Mouse (Mus musculus): Measurements from ENCODE around the gene Ifrd1. TPM values are rescaled to one million over a fixed set of nuclear protein-coding genes. Genes with fewer than 3 reads are reported as not detected.
A peak's percentile ranks its signal among the peaks of the same experiment; 100 is the strongest.

The Ifrd1 gene
- total RNA-seq, 4 experiments from 2014 or later = 109 to 173 (median 167) TPM

DNA sequence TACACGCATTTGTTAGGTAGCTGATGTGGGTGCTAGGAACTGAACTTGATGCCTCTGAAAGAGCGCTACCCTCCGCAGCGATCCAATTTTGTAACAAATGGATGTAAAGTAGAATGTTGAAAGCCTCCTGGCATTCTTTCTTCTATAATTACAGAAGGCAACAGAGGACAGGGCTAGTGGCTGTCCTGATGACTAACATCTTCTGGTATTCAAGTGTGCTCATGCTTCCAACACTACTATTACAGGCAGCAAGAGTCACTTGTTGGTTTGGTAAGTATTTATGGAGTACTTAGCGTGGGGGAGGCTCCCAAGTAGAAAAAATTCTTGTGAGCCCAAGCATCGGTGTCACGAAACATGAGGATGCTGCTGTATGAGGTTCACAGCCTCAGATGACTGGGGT is 9.1 kb downstream of the Ifrd1 start:
- no peak for DNase-seq

DNA sequence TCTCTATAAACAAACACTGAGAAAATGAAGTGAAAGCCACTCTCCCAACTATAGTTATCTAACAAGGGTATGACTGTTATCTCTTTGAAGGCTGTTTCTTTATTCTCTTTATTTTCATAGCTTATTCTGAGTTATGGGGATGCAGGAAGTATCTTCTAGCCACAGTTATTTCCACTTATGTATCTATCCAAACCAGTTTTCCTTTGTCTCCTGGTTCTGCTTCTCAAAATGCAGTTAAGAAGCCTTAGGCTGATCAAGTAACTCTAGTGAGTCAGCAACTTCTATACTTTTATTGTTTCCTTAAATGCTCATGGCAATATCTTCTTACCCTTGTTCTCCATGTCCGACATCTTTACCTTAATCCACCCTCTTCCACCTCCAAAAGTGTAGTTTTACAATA is 16.1 kb downstream of the Ifrd1 start:
- DNase-seq = no peak

DNA sequence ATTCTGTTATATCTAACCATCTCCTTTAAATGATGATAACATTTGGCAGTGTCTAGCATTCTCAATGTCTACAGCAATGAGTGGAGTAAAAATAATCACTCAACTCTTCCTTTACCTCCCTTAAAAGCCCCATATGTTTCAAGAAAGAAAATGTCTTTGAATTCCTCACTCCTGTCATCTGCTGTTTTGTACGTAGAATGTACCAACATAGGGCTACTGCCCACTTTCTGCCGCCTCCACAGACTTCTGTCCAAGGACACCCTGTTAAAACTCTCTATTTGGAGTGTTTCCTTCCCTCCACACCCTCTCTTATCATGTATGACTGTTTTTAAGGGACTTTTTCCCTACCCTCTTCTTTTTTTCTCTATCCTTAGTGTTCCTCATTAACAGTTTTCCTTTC is 16.7 kb downstream of the Ifrd1 start:
- DNase-seq = no peak

DNA sequence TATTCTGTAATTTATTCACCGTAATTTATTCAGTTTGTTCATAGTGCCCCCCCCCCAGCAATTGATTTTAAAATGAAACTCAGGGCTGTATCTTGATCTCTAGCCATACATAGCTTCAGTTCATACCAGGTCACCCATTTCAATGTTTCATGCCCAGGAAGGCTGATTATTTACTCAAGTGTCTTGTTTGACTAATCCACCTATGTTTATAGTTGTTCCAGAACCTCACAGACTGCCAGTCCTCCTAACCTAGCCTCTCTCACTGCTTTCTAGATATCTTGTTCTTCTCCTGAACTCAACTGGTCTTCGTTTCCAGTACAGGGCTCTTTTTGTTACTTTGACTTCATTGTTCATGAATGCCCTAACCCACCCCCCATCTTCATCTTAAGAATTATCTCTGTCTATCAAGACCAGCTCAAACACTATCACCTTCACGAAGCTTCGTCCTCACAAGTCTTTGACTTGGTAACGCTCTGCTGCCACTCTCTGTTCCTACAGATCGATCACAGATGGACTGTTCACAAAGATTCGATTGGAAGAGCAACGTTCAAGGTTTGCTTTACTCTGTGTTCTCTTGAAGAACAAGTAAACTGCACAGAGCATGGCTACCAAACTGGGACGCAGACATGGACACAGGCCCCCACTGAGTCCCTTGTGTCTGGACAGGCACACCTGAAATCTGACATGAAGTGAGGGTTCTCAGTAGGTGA is 24.0 kb downstream of the Ifrd1 start:
- no peak for DNase-seq

DNA sequence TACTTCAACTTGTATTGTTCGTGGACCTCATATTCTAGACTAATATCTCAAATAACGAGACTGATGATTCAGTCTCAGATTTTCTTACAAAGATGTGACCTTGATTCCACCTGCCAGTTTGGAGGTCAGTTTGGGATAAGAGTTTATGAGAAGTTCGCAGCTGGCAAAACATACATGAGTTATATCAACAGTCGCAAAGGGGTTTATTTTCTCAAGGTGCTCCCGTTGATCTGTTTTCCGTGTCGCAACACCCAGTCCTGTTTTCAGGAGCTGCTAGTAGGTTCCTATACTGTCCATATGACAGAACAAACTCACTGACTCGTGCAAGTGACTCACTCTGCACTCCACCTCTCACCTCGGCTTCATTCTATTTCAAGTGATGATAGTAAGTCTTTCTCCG is 24.6 kb downstream of the Ifrd1 start:
- DNase-seq = peak; percentile 44

DNA sequence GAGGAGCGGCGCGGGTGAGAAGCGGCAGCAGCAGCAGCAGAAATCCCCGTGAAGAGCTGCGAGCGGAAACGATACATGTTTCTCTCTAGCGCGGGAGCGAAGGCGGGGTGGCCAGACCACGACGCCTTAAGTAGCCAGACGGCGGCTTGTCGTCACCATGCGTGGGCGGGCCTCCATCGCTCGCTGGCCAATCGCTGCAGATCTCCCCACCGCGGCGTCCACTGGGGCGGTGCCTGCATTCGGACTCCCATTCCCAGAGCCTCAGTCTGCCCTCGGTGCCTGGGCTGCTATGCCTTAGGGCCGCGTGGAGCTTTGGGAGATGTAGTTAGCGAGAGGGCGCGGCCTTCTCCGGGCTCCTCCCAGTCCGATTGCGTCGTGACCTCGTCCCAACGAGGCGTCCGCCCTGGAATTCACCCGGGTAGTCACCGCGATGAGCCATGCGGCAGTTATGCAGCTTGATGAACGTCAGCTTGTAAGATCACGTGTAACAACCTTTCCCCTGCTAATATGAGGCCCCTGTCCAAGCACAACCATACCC is 25.2 kb downstream of the Ifrd1 start:
- peak; percentile 99 for DNase-seq

DNA sequence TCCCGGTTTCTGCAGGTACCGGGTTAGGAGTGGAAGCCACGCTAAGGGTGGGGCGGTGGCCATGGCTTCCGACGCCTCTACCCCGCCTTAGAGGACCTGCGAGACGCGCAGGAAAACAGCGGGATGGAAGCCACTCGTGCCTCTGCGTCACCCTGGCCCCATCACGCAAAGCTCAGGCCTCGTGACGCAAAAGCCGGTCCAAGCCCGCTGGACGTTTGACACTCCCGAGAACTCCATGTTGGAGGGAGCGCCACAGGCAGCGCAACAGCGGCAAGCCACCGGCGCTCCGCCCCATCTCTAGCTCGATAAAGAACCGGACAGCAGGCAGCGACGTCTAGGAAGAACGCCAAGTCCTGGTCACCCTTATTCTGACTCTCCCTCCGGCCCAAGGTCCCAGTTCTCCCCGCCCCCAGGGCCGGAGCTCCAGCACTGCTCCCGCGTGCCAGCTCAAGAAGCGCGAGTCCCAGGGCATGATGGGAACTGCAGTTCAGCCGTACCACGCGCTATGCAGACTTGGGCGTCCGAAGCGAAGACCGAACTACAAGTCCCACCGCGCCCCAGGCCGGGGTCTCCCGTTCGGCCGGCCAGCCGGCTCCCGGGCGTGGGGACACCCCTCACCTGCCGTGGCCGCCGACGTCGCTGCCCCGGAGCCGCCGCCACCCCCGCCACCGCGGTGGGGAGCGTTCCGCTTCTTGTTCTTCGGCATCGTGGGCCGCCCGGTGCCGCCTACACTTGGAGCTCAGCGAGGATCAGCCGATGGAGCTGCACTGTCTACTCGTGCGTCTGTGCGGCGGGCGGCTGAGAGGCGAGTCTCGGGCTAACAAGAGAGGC is 25.8 kb downstream of the Ifrd1 start:
- DNase-seq = peak; percentile 97

DNA sequence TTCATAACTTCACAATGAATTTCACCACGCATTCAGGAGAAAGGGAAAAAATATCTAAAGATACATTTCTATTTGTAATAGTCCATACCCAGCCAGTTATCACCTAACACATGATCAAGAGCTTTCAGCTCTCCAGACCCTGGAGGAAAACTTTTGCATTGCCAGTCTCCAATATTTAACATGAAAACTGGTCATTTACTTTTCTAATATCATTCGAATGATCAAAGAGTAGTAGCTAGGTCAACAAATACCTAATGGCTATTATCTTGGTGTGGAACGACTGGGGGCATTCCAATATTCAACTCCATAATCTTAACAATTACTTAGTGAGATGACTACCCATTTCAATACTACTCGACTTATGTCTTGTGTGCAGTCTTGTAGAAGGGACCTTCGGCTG is 26.7 kb downstream of the Ifrd1 start:
- DNase-seq = no peak

DNA sequence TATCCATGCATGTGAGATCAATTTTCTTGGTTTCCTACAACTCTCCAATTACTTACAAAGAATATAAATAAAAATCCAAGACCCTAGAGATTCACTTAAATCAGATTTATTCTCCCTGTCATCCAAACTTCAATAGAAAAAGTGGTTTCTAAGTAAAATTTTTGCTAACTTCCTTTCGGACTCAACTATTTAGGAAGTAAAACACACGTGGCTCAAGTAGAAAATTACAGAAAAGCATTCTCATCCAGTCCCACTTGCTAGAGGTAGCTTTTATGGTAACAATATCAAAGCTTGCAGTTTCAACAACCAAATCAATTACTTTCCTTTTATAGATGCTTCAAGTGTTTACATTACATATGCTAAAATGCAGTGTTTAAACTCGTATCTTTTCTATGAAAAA is 27.4 kb downstream of the Ifrd1 start:
- no peak for DNase-seq

DNA sequence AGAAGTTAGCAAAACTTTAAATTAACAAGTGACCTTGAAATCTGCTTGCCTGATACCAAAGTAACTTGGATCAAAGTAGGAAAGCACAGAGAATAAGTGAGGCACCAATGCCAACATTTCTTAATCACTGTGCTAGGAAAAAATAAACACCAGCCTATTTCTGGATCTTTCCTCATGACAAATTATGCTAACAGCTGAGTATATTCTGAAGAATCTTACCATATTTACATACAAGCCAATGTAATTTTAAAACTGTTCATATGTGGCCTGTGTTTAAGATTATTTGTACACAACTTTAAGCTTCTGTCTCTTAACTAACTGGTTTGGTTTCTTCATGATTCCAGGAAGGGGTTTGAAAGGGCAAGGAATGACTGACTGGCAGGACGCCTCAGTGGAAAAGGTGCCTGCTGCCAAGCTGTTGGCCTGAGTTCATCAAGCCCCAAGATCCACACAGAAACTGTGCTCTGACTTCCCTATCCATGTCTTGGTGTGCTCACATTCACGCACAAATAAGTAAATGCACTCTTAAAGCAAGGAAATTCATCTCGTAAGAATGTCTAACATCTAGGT is 28.2 kb downstream of the Ifrd1 start:
- peak; percentile 42 for DNase-seq

DNA sequence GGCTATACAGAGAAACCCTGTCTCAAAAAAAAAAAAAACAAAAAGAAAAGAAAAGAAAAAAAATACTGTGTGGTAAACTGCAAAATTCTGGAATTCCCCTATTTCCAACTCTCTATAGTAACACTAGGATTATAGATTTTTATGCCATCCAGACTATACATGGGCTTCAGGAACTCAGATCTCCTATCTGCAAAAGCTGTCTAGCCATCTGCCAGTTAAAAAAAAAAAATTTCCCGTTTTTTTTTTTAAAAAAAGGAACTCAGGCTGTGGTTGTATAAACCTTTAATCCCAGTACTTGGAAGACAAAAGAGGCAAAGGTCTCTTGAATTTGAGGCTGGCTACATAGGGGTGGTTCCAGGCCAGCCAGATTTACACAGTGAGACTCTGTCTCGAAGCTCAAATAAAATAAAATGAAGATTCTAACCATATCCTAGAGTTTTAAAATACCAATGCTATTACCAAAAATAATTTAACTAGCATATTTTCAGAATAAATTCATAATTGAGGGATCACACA is 29.8 kb downstream of the Ifrd1 start:
- DNase-seq = no peak

DNA sequence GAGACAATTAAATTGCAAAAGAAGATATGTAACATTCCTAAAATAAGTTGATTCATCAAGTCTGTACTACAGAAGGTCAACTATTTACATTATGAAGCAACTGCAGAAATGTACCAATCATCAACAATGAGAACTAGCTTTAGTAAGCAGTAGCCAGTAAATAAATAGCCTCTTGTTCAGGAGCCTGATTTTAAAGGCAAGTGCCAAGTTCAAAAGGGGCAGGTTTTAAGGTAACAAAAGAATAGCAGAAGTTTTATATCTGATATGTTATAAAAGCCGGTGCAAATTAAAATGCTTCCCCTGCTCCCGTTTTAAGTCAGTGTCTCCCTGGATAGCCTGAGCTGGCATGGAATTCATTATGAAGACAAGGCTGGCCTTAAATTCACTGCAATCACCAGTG is 30.5 kb downstream of the Ifrd1 start:
- no peak for DNase-seq

DNA sequence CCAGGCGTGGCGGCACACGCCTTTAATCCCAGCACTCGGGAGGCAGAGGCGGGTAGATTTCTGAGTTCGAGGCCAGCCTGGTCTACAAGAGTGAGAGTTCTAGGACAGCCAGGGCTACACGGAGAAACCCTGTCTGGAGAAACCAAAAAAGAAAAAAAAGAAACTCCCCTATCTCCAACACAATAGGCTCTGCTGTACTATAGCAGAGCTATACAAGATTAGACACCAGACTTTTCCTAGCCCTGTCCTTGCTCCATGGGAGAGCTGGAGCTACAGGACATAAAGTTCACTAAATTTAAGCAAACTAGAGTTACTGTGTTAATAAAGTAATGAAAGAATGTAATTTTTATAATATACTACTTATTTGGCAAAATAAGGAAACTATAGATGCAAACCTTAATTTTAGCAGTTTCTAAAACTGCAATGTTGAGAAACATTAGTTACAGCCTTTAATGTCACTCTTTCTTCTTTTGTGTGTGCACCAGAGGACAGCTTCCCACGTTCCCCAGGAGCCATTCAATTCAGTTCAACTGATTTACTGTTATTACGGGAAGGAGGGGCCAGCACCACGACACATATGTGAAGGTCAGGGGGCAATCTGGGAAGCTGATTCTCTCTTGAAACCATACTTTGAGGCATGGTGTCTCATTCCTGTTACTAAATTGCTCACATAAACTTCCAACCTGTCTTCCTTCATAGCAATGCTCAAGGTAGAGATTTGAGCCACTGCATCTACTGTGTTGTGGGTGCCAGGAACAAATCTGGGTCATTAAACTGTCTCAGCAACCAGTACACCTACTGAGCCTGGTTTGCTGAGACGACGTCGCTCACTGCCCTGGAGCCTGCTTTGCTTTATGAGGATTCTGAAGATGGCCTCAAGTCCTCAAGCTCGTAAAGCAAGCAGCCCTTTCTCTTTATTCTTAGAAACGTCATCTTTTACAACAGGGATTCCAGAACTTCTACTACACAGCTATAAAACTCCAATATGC is 33.1 kb downstream of the Ifrd1 start:
- DNase-seq = no peak

DNA sequence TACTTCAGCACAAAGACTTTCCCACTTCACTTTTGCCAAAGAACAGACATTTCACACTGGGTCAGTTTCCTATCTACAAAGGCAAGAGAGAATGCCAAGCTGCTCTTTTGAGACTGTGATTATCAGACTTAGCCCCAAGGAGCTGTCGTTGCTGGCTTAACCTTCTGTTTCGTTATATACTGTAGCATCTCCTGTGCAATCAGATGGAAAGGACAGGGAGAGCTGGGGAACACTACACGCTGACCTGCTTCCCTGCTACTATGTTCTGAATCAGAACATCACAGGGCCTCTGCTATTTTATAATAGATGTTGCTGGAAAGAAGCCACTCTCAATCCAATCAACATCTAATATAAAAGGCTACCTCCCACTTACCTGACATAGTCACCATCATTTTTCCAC is 39.3 kb downstream of the Ifrd1 start:
- DNase-seq = no peak

DNA sequence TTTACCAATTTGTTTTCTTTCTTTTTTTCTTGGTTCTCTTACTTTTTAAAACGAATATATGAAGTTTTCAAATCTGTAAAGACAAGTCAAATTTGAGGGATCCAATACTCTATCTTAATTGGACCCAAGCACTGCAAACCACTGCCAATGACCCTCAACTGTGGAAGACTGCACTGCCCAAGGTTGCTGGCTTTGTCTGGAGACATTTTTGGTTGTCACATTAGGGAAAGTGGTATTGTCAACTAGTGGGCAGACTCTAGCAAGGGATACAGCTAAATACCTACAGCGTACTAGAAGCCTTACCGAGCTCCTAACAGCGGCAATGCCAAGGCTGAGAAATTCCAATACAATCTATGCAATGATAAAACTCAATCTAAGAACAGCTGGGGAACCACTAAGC is 40.4 kb downstream of the Ifrd1 start:
- DNase-seq = no peak

DNA sequence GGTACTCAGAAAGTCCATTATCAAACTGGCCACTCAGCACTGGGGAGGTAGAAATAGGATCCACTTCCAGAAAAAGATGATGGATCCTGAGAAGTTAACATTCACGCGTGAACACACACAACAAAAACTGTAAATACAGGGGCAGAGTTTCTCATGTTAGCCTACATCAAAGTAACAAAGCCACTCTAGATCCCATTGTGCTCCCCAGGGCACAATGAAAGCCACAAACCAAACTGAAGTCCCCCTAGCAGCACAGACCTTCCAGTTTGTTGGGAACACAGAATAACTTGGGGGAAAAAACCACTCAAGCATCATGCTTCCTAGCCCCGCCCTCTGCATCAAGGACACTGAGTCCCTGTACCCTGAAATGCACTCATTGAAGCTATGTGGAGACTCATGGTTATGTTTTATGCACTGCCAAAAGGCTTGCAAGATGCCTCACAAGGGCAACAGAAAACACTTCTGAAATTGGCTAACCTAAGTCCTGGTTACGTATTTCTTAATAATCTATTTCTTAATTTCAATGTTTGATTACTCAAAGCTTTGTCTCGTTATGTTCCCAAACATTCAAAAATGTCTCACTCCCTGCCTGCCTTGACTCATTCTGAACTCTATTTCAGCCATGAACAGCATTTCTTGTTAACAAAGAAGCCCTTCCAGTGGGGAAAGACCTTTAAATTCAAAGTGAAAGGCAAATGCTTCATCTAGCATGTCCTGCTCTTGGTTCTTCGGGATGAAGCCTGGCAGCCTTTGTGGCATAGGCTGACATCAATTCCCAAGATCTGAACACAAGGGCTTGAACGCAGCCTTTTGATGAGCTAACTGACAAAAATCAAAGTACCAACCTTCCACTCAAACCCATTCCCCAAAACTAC is 45.9 kb downstream of the Ifrd1 start:
- peak; percentile 67 for DNase-seq

DNA sequence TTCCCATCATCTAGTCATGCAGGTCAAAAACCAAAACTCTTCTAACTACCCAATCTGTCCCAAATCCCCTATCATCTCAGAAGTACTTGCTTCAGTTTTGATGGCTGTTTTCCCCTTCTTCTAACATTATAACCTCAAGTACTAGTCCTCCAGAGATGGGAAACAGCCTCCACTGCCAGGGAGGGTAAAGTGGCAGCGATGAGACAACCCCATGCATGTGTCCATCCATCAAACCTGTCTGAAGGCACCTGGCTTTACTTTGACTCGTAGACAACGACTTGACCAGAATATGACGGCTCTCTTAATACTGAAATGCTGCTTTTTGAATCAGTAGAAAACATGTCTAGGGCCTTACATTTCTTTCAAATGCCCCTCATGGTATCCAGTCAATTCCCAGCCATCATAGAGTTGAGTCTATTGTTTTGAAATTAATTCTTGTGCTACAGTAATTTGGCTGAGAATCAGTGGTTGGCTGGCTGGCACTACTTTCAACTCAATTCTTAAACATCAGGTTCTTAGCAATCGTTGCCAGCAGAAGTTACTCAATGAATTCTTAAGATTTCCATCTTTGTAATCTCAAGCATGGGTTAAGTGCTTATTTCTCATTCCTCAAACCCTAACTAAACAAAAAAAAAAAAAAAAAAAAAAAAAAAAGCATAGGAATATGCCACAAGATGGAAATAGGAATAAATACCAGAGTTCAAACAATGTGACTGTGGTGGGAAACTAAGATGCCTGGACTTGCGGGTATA is 47.6 kb downstream of the Ifrd1 start:
- DNase-seq = no peak

DNA sequence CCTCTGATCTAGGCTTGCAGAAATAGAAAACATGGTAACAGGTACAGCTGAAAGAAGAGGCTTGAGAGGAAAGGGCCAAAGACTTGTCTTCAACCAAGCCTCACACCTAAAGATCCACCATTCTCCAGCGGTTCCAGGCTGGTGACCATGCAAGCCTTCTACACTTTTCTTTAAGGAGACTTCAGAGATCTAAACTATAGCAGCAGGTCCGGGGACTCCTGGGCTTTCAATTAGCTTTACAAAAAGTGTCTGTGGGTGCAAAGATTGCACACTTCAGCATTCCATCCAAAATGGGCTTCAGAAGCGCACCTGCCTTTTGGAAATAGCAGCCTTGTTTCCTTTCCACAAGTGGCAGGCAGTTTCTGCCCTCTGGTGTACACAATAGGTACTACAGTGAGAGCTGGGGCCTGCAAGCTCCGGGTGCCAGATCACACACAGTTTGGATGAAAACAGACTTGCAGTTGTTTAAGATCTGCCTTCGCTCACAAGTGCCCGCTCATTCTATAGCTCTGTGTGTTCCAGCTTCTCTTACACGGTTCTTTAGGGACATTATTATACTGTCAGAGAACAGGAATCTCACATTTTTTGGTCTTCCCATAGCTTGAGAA is 48.4 kb downstream of the Ifrd1 start:
- peak; percentile 54 for DNase-seq

DNA sequence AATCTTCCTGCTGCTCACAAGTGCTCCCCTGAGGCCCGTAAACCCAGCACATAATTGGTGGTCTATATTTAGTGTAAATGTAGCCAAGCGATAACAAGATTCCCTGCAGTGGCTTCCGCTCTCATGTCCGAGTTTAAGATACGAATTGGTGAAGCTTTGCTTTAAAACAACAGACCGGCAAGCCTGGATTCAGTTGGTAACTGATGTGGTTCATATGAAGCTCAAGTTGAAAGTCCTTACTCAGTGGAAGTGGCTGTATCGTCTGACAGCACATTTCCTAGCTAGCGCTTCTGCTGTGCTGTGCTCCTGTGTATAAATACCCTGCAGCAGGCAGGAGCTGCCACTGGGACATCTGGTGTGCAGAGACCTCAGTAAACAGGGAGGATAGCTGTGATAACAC is 49.0 kb downstream of the Ifrd1 start, which contains the start of gene Lsmem1:
TSS of gene Lsmem1 (minus strand) at position 189 of the 400 bp plus-strand sequence.
- DNase-seq = no peak

DNA sequence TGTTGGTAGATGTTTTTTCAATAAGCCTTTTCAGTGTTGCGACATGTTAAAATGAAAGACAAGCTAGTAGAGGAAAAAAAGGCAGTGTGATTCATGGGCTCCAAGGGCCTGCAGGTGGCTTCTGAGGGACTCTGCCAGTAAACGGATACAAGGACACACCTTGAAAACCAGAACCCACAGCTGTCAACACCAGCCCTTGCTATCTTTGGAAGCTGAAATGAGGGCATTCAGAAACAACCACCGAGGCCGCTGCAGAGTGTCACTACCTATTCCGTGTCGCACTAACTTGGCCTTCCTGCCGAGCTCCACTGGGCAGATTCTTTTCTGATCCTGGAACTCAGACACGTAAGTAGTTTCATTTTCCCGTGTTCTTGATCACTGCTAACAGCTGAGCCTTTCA is 49.9 kb downstream of the Ifrd1 start:
- DNase-seq = no peak

Data from adrenal gland, adult 8-10 months (tissue).